In genomic region chr2:31493243-31493642, GRCm38 (mm10) we compare ENCODE assay signal across 14 mouse cellular contexts.
"Had no signal": no experiment of that assay in that cellular context is flagged by ENCODE, and none has a peak within 500 bp of the region (broad histone marks: within the 10 kb centered on the region; RNA-seq: fewer than 3 reads in every experiment).

No protein-coding gene starts in this region.

- DNase-seq: kidney, adult 18-20 months; kidney, postnatal 25 days; layer of hippocampus, adult 9-11 months; layer of hippocampus, postnatal 36 days; lung, embryonic 14.5 days; lung, postnatal 10 days; right cerebral cortex, adult 18-20 months; right cerebral cortex, postnatal 25 days; thymus, postnatal 36 days had no signal

- H3K9me3 ChIP-seq: limb, embryonic 15.5 days; liver, embryonic 12.5 days; midbrain, embryonic 15.5 days had no signal

- ATAC-seq: liver, embryonic 12.5 days; midbrain, embryonic 15.5 days had no signal

- H3K4me3 ChIP-seq: limb, embryonic 15.5 days; liver, embryonic 12.5 days; megakaryocyte, embryonic 14.5 days; midbrain, embryonic 15.5 days had no signal

- H3K9ac ChIP-seq: limb, embryonic 15.5 days; liver, embryonic 12.5 days; lung, embryonic 14.5 days; midbrain, embryonic 15.5 days had no signal

- H3K27me3 ChIP-seq: limb, embryonic 15.5 days; liver, embryonic 12.5 days had no signal

- H3K36me3 ChIP-seq: limb, embryonic 15.5 days; midbrain, embryonic 15.5 days had no signal

- H3K4me2 ChIP-seq: limb, embryonic 15.5 days; liver, embryonic 12.5 days; lung, embryonic 14.5 days; midbrain, embryonic 15.5 days had no signal

- H3K27ac ChIP-seq: limb, embryonic 15.5 days; liver, embryonic 12.5 days; macrophage; midbrain, embryonic 15.5 days had no signal

- H3K4me1 ChIP-seq: liver, embryonic 12.5 days; megakaryocyte, embryonic 14.5 days had no signal
